Mouse (Mus musculus) heart, postnatal 0 days (tissue): ENCODE measurements at regions not wholly inside any gene's neighbourhood (a gene's known extent, or its start where the extent isn't known, plus 50 kb on each side); places are given as distances from the start of the nearest gene placed in this dataset.
"Not testable (repeated sequence)": the region's sequence is repeated elsewhere in the genome, so short reads cannot be mapped to it uniquely, and the experiment has no call there.

ENCODE experiments used
- CTCF ChIP-seq: IDR thresholded peaks from 2 replicates; pipeline ENCODE4 v1.5.1; 2016; ENCODE audit warnings: antibody characterized with exemption, control low read depth, low read depth
- EP300 ChIP-seq: IDR thresholded peaks from 2 replicates; pipeline ENCODE4 v1.6.1; 2016; ENCODE audit warnings: antibody characterized with exemption, low read depth

DNA sequence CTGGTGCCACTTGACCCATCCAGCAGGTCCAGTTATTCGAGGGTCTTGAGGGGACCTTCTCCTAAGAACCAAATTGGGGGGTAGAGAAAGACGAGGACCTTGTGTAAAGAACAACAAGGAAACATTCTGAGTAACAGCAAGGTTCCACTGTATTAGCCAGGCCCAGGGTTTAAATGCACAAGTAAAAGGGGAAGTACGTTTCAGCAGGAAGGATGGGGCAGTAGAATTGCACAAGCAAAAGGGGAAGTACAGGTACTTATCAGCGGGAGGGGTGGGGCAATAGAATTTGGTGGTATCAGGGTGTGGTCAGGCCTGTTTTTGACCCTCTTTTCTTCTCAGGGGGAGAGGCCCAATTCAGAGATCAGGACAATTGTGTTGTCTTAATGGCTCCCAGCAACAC, 182.9 kb upstream of the Vmn1r3 start:
- TF ChIP-seq CTCF, EP300: not testable (repeated sequence)
